Mouse (Mus musculus) liver, embryonic 16.5 days (tissue): ENCODE measurements around the gene B3gnt3. TPM values are rescaled to one million over a fixed set of nuclear protein-coding genes. Genes with fewer than 3 reads are reported as not detected.

Experiments used
- ATAC-seq: fragments of 200-750 bp; cut with Nextera tagmentation; 2 replicates; pipeline ENCODE4 v1.8.0; 2017; ENCODE audit warnings: low read depth, mild to moderate bottlenecking, moderate number of reproducible peaks, moderate library complexity
- H3K27ac ChIP-seq: fragments of 300-500 bp; sonication (generic); 2 replicates; pipeline ENCODE4 v1.5.1; 2014; ENCODE audit warnings: mild to moderate bottlenecking, low read length
- H3K27me3 ChIP-seq: fragments of 300-500 bp; sonication (generic); 2 replicates; pipeline ENCODE4 v1.6.1; 2014; ENCODE audit warnings: low read depth, low read length, mixed read lengths; ENCODE audit not compliant: control insufficient read depth, insufficient read depth
- H3K36me3 ChIP-seq: fragments of 300-500 bp; sonication (generic); 2 replicates; pipeline ENCODE4 v1.6.1; 2014; ENCODE audit warnings: mild to moderate bottlenecking; ENCODE audit not compliant: control insufficient read depth, insufficient read depth
- H3K4me1 ChIP-seq: fragments of 300-500 bp; sonication (generic); 2 replicates; pipeline ENCODE4 v1.6.1; 2014; ENCODE audit warnings: low read depth, low read length, mixed read lengths; ENCODE audit not compliant: control insufficient read depth
- H3K4me2 ChIP-seq: fragments of 300-500 bp; sonication (generic); 2 replicates; pipeline ENCODE4 v1.6.1; 2014; ENCODE audit warnings: low read depth, low read length, mixed read lengths
- H3K4me3 ChIP-seq: fragments of 300-500 bp; sonication (generic); 2 replicates; pipeline ENCODE4 v1.5.1; 2014; ENCODE audit warnings: low read depth, mild to moderate bottlenecking, low read length
- H3K9ac ChIP-seq: fragments of 300-500 bp; sonication (generic); 2 replicates; pipeline ENCODE4 v1.6.1; 2014; ENCODE audit warnings: low read depth, low read length
- H3K9me3 ChIP-seq: fragments of 300-500 bp; sonication (generic); replicated peaks from 2 replicates; pipeline ENCODE4 v1.6.1; 2016; ENCODE audit warnings: low read length; ENCODE audit not compliant: control insufficient read depth
- WGBS: fragments of 180-500 bp; shearing (Covaris S2); extraction: QIAGEN DNeasy Blood & Tissue Kit; methylation state at CpG from one replicate; pipeline ENCODE4 v1.1.7; 2014; ENCODE audit not compliant: insufficient replicate concordance; 5-methylcytosine and 5-hydroxymethylcytosine counted together
- polyA plus RNA-seq: library from polyadenylated mRNA; unstranded; fragments of >200 nt; fragmentation: Nextera tagmentation; extraction: Ambion mirVana; gene quantifications from 2 replicates; pipeline ENCODE4 v1.2.1, GENCODE M21; 2015

The B3gnt3 gene
- polyA plus RNA-seq, 1 experiment from 2014 or later = 5.5 TPM

- peaks cover 35% of the 10 kb centered on the region for H3K4me1 ChIP-seq
- H3K36me3 ChIP-seq = no peaks in the 10 kb centered on the region
- H3K4me3 ChIP-seq = peak overlapping the region; percentile 44
- H3K9ac ChIP-seq = peak overlapping the region; percentile 58; the same call in 1 of the 2 replicates
- peak overlapping the region; percentile 70 for H3K4me2 ChIP-seq
- no peak for ATAC-seq
- H3K27ac ChIP-seq = no peak overlapping the region
- H3K9me3 ChIP-seq = no peaks in the 10 kb centered on the region
- 4% methylated on average over 14 of the region's 16 CpGs for whole genome bisulfite sequencing
- H3K27me3 ChIP-seq = peaks cover 3% of the 10 kb centered on the region
Observed at GRCm38 (mm10) chr8:71728826-71729620, 27.4 kb upstream of the B3gnt3 start.

DNA sequence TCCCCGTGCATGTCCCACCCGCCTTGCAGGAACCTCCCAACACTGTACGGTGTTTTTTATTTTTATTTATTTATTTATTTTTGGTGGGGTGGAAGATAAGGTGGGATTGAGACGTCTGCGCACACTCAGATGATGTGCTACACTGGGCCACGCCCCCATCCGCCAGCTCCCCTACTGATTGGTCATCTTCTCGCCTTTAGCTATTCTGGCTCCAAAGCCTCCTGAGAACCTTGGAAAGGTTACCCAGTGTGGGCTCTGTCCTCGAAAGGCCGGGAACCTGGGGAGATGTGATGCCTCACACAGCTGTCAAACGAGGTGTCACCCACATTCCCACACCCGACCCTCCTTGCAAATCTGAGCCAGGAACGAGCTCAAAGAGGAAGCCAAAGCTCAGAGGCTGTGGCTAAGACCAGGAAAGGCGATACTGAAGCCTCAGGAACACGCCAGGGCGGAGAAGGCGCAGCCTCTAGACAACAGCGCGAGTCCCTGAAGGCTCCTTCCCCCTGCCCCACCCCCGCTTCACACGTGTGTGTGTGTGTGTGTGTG lies 26.7 kb upstream of the B3gnt3 start:
- ATAC-seq = peak; percentile 38
- Histone ChIP-seq H3K9me3 (no peaks in the 10 kb centered on the region), H3K27me3 (peaks cover 3% of the 10 kb centered on the region), H3K4me3 (peak overlapping the region; percentile 44), H3K4me1 (peaks cover 42% of the 10 kb centered on the region), H3K4me2 (peak overlapping the region; percentile 70), H3K27ac (no peak overlapping the region), H3K36me3 (no peaks in the 10 kb centered on the region), H3K9ac (peak overlapping the region; percentile 58)
- WGBS = 6% methylated on average over 21 of the region's 21 CpGs

DNA sequence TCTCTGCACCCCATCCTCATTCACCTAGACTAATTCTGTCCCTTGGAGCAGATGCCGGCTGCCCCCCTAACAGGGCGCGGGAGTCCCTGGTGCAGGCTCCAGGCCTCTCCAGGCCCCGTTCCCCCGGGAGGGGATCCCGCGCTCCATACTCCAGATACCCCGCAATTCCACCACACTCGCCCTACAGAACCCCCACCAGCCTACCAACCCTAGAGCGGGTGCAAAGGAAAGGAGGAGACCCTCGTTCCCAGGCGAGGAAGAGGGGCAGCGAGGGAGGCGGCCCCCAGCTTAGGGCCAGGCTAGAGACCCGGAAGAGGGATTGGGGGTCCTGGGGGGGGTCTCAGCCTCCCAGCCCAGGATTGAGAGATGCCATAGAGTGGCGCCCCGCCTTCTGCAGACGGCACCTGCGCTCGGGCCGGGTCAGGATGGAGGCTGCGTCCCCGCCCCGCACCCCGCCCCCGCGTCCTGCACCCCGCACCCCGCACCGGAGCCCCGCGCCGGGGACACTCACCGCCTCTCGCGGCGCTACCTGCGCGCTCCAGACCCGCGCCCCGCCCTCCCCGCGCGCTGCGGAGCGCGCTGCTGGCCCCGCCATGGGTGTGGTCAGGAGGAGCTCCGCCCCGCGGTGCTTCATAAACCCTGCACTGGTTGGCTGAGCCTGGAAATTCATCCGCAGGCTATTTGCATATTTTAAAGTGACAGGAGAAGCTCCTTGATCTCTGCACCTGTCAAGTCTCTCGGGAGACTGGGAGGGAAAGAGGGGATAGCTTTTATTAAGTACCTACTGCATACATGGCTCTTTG lies 23.7 kb upstream of the B3gnt3 start, which contains the start of gene Fcho1:
Gene Fcho1 (minus strand): TSS at position 595 of the 803 bp plus-strand sequence.
- Histone ChIP-seq H3K4me2 (peak within 1 kb of the TSS; percentile 96), H3K36me3 (no peaks in the 10 kb centered on the region), H3K27me3 (no peaks in the 10 kb centered on the region; the same call in 1 of the 2 replicates), H3K9ac (peak within 1 kb of the TSS; percentile 77), H3K9me3 (no peaks in the 10 kb centered on the region), H3K27ac (no peak within 1 kb of the TSS), H3K4me3 (peak within 1 kb of the TSS; percentile 75), H3K4me1 (peaks cover 53% of the 10 kb centered on the region)
- 1% methylated on average over 47 of the region's 54 CpGs for WGBS
- peak; percentile 85 for ATAC-seq

DNA sequence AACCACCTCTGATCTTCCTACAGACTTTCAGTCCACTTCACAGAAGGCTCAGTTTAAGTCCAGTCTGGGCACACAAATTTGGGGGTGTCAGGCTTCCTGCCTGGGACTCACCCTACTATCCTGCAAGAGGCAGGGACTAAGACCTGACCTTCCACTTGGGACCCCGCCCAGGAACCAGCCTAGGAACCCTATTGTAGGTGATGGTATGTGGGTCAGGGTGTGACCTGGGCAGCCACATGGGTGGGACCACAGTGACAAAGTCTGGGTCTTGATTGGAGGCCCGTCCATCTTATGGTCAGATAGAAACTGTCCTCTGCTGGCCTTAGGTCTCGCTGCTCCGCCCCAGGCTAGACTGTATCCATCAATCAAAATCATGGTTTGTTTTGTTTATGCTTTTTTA lies 22.8 kb upstream of the B3gnt3 start:
- H3K27ac ChIP-seq = no peak overlapping the region
- H3K4me2 ChIP-seq = peak overlapping the region; percentile 8; the same call in 1 of the 2 replicates
- 46% methylated on average over 4 of the region's 4 CpGs for WGBS
- peak overlapping the region; percentile 75; the same call in 1 of the 2 replicates for H3K4me3 ChIP-seq
- H3K9me3 ChIP-seq = no peaks in the 10 kb centered on the region
- no peak for ATAC-seq
- peaks cover 60% of the 10 kb centered on the region for H3K4me1 ChIP-seq
- H3K36me3 ChIP-seq = no peaks in the 10 kb centered on the region
- no peak overlapping the region for H3K9ac ChIP-seq
- H3K27me3 ChIP-seq = no peaks in the 10 kb centered on the region; the same call in 1 of the 2 replicates

DNA sequence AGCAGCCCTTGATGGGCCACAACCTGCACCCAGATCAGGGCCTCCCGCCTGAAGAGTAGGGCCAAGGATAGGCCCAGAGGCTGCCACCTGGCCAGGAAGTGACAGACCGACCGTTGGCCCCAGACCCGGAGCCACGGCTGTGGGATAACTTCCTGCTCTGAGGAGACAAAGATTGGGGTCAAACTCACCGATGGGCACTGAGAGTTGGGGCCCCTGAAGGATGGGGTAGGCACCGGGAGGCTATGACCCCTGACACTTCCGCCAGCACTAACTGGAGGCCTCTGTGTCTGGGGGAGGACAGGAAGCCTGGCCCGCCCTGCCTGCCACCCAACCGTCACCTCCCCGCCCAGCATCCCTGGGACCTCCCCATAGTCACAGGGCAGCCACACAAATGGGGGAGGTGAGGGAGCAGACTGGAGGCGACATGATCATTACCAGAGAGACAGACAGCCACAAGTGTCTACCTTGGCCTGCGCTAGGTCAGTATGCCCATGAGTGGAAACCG lies 21.5 kb upstream of the B3gnt3 start:
- 14% methylated on average over 14 of the region's 14 CpGs for WGBS
- Histone ChIP-seq H3K4me1 (peaks cover 63% of the 10 kb centered on the region), H3K4me3 (peak overlapping the region; percentile 63), H3K36me3 (no peaks in the 10 kb centered on the region), H3K27me3 (no peaks in the 10 kb centered on the region; the same call in 1 of the 2 replicates), H3K9me3 (no peaks in the 10 kb centered on the region), H3K27ac (peak overlapping the region; percentile 71), H3K9ac (peak overlapping the region; percentile 67), H3K4me2 (peak overlapping the region; percentile 74)
- ATAC-seq = peak; percentile 78

GRCm38 (mm10) chr8:71719928-71720457 lies 18.4 kb upstream of the B3gnt3 start:
- H3K9me3 ChIP-seq = no peaks in the 10 kb centered on the region
- H3K27ac ChIP-seq = peak overlapping the region; percentile 63; the same call in 1 of the 2 replicates
- peaks cover 48% of the 10 kb centered on the region for H3K4me1 ChIP-seq
- no peak overlapping the region for H3K4me3 ChIP-seq
- H3K36me3 ChIP-seq = peaks cover 6% of the 10 kb centered on the region; the same call in 1 of the 2 replicates
- 59% methylated on average over 7 of the region's 7 CpGs for WGBS
- no peak for ATAC-seq
- H3K9ac ChIP-seq = no peak overlapping the region
- H3K27me3 ChIP-seq = no peaks in the 10 kb centered on the region
- H3K4me2 ChIP-seq = no peak overlapping the region

GRCm38 (mm10) chr8:71719218-71719617 lies 17.6 kb upstream of the B3gnt3 start:
- H3K27me3 ChIP-seq = no peaks in the 10 kb centered on the region
- no peaks in the 10 kb centered on the region for H3K9me3 ChIP-seq
- H3K4me3 ChIP-seq = no peak overlapping the region
- peaks cover 41% of the 10 kb centered on the region for H3K4me1 ChIP-seq
- peak overlapping the region; percentile 63 for H3K27ac ChIP-seq
- H3K4me2 ChIP-seq = no peak overlapping the region
- ATAC-seq = peak; percentile 69
- no peak overlapping the region for H3K9ac ChIP-seq
- H3K36me3 ChIP-seq = peaks cover 6% of the 10 kb centered on the region; the same call in 1 of the 2 replicates
- 28% methylated on average over 4 of the region's 4 CpGs for WGBS

DNA sequence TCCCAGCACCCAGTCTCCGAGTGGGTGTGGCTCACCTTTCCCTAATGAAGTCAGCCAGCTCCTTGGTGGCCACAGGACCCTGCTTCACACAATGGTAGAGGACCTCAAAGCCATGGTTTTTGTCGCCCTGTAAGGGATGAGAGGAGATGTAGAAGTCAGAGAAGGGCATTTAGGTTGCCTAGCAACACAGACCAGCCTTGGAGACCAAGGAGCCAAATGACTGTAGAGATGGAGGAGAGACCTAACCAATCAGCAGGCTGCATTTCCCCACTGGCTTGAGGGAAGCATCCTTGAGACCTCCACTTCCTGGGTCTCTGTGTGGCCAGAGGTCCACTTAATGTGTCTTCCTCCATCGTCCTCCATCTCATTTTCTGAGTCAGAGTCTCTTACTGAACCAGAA lies 16.7 kb upstream of the B3gnt3 start:
- Histone ChIP-seq H3K27me3 (no peaks in the 10 kb centered on the region), H3K9me3 (no peaks in the 10 kb centered on the region), H3K36me3 (peaks cover 6% of the 10 kb centered on the region; the same call in 1 of the 2 replicates), H3K4me1 (peaks cover 31% of the 10 kb centered on the region), H3K4me3 (no peak overlapping the region), H3K4me2 (no peak overlapping the region), H3K27ac (no peak overlapping the region), H3K9ac (no peak overlapping the region)
- ATAC-seq = no peak
- WGBS = 56% methylated on average over 3 of the region's 3 CpGs
